Mouse (Mus musculus) E14TG2a.4 (cell line): ENCODE data around the gene Ppp1r1c.

Experiments
- CTCF ChIP-seq: conservative IDR thresholded peaks from 2 replicates; pipeline ENCODE4 v1.5.1; 2014; ENCODE audit warnings: low read length
- NANOG ChIP-seq: IDR thresholded peaks from 2 replicates; pipeline ENCODE4 v1.6.1; 2014; ENCODE audit warnings: borderline replicate concordance, low read length, mixed read lengths
- POU5F1 ChIP-seq: IDR thresholded peaks from 2 replicates; pipeline ENCODE4 v1.6.1; 2014; ENCODE audit warnings: low read length, borderline replicate concordance

DNA sequence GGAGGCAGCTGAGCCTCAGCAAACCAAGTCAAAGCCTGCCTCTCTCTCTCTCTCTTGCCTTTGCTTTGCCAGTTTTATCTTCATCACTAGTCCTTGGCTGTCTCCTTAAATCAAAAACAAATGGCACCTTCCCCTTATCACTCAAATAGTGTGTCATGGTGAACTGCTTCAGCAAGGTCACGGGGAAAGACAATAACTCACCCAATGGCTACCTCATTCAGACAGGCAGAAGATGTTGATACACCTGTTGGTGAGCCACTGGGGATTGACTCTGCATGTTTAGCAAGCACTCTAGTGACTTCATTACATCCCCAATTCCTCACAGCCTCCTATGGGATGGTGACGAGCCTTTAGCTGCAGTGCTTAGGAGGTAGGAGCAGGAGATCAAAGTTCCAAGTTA is 89.9 kb downstream of the Ppp1r1c start:
- no peak for TF ChIP-seq CTCF
- no peak for TF ChIP-seq NANOG
- no peak for TF ChIP-seq POU5F1
